Mouse (Mus musculus) megakaryocyte, embryonic 14.5 days (primary cell): ENCODE results near the gene Fcf1.

ENCODE experiments used
- FLI1 ChIP-seq: IDR thresholded peaks from 2 replicates; pipeline ENCODE4 v1.6.1; 2012; ENCODE audit warnings: low read length, inconsistent platforms, mixed read lengths
- GATA1 ChIP-seq: IDR thresholded peaks from 3 replicates; pipeline ENCODE4 v1.6.1; 2012; ENCODE audit warnings: mixed read lengths, low read length, inconsistent platforms, borderline replicate concordance

GRCm38 (mm10) chr12:85010541-85010940 is 39.8 kb downstream of the Fcf1 start:
- TF ChIP-seq GATA1 = no peak
- TF ChIP-seq FLI1 = no peak
